Mouse (Mus musculus): ENCODE data around the gene Npcd. TPM values are rescaled to one million over a fixed set of nuclear protein-coding genes. Genes with fewer than 3 reads are reported as not detected.

The Npcd gene
- total and polyA plus RNA-seq, 3 experiments: not detected

DNA sequence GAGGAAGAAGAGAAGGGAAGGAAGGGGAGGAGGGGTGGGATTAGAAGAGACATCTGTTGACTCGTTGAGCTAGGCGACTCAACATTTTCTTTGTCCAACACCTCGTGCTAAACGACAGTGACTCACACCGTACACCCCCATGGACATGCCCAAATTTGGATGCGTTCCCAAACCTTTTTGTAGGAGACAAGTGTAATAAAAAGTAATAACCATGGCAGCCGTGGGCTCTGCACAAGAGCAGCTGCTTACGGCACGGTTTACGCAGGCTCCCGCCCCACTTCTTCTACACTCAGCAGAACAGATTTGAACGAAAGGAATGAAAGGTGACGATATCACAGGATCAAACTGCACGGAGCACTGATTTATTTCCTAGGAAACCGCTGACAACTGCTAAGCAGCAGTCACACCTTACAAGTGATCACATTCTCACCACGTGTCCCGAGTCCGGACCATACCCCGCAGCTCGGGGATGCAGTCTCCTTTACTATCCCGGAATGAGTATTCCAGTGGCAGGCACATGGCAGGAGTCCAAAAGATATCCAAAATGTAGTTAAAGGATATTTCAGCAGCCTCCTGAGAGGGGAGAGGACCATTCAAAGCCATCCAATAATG, 63.3 kb downstream of the Npcd start:
- TF ChIP-seq POLR2AphosphoS5 (IDR thresholded peaks at IDR 0.05; ENCODE audit: insufficient replicate concordance, low read depth, low read length): no peak
- no peak for TF ChIP-seq GATA1 (IDR thresholded peaks at IDR 0.05; ENCODE audit: borderline replicate concordance, low read length)
- TF ChIP-seq TAL1 (conservative IDR thresholded peaks at IDR 0.05; ENCODE audit: low read depth, low read length): no peak
- no peak for TF ChIP-seq GATA2 (IDR thresholded peaks at IDR 0.05; ENCODE audit: borderline replicate concordance, low read depth, low read length)
- no peak for TF ChIP-seq CTCF (IDR thresholded peaks at IDR 0.05; ENCODE audit: low read depth, low read length)
- Histone ChIP-seq H3K4me1 (ENCODE audit: insufficient read depth, low read depth, low read length) (peaks cover 32% of the 10 kb centered on the region), H3K9me3 (replicated peaks) (no peaks in the 10 kb centered on the region), H3K36me3 (replicated peaks) (peaks cover 32% of the 10 kb centered on the region), H3K4me3 (ENCODE audit: low read depth, low read length) (no peak overlapping the region), H3K27me3 (ENCODE audit: insufficient read depth, low read length) (0 out of 2 replicates have a peak, but pooled peaks cover under 1% of the 10 kb centered on the region)
- ATAC-seq (ENCODE audit: extremely low read depth, insufficient number of reproducible peaks, low FRiP score, poor library complexity, severe bottlenecking) (no peak), DNase-seq (ENCODE audit: low spot score) (no peak)

DNA sequence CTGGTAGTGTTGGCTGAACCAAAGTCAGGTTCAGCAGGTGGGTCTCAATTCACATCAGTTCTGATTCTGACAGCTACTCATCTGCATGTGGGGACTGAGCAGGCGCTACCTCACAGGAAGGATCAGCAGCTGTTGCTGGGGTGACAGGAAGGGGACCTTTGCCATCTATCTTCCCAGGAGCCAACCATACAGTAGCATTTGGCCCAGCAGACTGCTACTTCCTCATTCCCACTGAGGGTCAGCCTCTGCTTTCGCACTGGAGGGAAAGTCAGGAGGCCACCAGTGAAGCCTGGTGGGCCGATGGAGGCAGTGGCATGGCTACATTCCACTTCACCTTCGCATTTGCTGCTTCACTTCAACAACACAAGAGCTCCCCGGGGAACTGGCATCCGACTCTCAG, 65.7 kb downstream of the Npcd start:
- H3K4me3 ChIP-seq (ENCODE audit: low read depth, low read length): no peak overlapping the region
- TF ChIP-seq GATA2 (IDR thresholded peaks at IDR 0.05; ENCODE audit: borderline replicate concordance, low read depth, low read length) (no peak), GATA1 (IDR thresholded peaks at IDR 0.05; ENCODE audit: borderline replicate concordance, low read length) (no peak), TAL1 (conservative IDR thresholded peaks at IDR 0.05; ENCODE audit: low read depth, low read length) (no peak), POLR2AphosphoS5 (IDR thresholded peaks at IDR 0.05; ENCODE audit: insufficient replicate concordance, low read depth, low read length) (no peak), CTCF (IDR thresholded peaks at IDR 0.05; ENCODE audit: low read depth, low read length) (no peak)
- DNase-seq (ENCODE audit: low spot score) (no peak), ATAC-seq (ENCODE audit: extremely low read depth, insufficient number of reproducible peaks, low FRiP score, poor library complexity, severe bottlenecking) (no peak)
- no peaks in the 10 kb centered on the region for H3K9me3 ChIP-seq (replicated peaks)
- no peaks in the 10 kb centered on the region for H3K27me3 ChIP-seq (ENCODE audit: insufficient read depth, low read length)
- peaks cover 56% of the 10 kb centered on the region for H3K36me3 ChIP-seq (replicated peaks)
- H3K4me1 ChIP-seq (ENCODE audit: insufficient read depth, low read depth, low read length): peaks cover 12% of the 10 kb centered on the region

DNA sequence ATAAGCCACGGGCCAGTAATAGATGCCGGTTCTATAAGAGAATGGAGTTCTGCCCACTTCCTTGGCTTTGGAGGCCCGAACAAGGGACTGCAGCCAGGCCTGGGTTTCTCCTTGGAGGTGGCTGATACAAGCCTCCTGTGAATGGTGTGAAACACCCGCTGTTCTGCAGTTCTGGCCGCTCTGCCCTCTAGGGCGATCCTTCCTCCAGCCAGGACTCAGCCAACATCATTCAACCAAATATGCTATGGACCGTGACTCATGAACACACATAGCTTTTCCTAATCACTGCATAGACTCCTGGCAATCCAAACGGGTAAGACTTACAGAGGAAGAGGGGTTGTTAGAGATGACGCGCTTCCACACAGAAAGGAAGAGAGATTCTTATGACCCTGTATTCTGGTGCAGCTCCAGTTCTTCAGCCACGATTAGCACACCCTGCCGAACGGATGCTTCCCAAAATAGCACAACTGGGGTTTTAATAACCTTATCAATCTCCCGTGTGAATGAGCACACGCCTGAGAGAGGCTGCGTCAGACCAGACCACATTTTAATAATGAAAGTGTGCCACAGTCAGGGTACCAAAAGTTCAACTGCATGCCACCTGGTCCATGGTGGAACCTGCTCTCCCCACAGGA, 66.6 kb downstream of the Npcd start:
- ATAC-seq (ENCODE audit: extremely low read depth, insufficient number of reproducible peaks, low FRiP score, poor library complexity, severe bottlenecking) (no peak), DNase-seq (ENCODE audit: low spot score) (no peak)
- Histone ChIP-seq H3K4me1 (ENCODE audit: insufficient read depth, low read depth, low read length) (peaks cover 6% of the 10 kb centered on the region; the same call in 1 of the 2 replicates), H3K27me3 (ENCODE audit: insufficient read depth, low read length) (no peaks in the 10 kb centered on the region), H3K4me3 (ENCODE audit: low read depth, low read length) (no peak overlapping the region), H3K36me3 (replicated peaks) (peaks cover 61% of the 10 kb centered on the region), H3K9me3 (replicated peaks) (no peaks in the 10 kb centered on the region)
- TF ChIP-seq GATA2 (IDR thresholded peaks at IDR 0.05; ENCODE audit: borderline replicate concordance, low read depth, low read length): no peak
- TF ChIP-seq GATA1 (IDR thresholded peaks at IDR 0.05; ENCODE audit: borderline replicate concordance, low read length): no peak
- no peak for TF ChIP-seq CTCF (IDR thresholded peaks at IDR 0.05; ENCODE audit: low read depth, low read length)

DNA sequence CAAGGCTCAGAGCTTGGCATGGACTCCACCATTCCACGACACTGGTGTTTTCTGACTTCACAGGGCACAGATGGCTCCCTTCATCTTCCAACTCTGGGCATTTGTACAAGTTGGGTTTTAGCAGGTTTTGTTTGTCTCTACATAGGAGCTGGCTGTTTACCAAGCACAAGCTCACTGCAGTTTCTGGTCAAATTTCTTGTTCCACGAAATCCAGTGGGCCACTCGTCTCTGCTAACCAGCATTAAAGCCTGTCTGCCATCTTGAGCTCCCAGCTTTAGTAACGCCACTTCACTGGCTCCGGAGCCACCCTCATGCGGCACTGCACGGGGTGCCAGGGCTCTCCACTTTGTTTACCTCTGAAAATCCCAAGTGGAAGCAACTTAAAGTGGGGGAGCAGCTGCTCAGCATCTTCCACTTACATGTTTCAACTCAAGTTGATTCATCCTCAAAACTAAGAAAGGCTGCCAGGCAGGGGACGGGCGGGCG, 67.4 kb downstream of the Npcd start:
- Histone ChIP-seq H3K36me3 (replicated peaks) (peaks cover 67% of the 10 kb centered on the region), H3K9me3 (replicated peaks) (no peaks in the 10 kb centered on the region), H3K4me3 (ENCODE audit: low read depth, low read length) (no peak overlapping the region), H3K4me1 (ENCODE audit: insufficient read depth, low read depth, low read length) (peaks cover 6% of the 10 kb centered on the region; the same call in 1 of the 2 replicates), H3K27me3 (ENCODE audit: insufficient read depth, low read length) (no peaks in the 10 kb centered on the region)
- ATAC-seq (ENCODE audit: extremely low read depth, insufficient number of reproducible peaks, low FRiP score, poor library complexity, severe bottlenecking) (no peak), DNase-seq (ENCODE audit: low spot score) (no peak)
- no peak for TF ChIP-seq GATA2 (IDR thresholded peaks at IDR 0.05; ENCODE audit: borderline replicate concordance, low read depth, low read length)
- no peak for TF ChIP-seq CTCF (IDR thresholded peaks at IDR 0.05; ENCODE audit: low read depth, low read length)
- TF ChIP-seq GATA1 (IDR thresholded peaks at IDR 0.05; ENCODE audit: borderline replicate concordance, low read length): no peak
- TF ChIP-seq TAL1 (conservative IDR thresholded peaks at IDR 0.05; ENCODE audit: low read depth, low read length): no peak
- TF ChIP-seq POLR2AphosphoS5 (IDR thresholded peaks at IDR 0.05; ENCODE audit: insufficient replicate concordance, low read depth, low read length): no peak

GRCm38 (mm10) chr15:79766168-79766567, 67.9 kb downstream of the Npcd start:
- Histone ChIP-seq H3K36me3 (replicated peaks) (peaks cover 67% of the 10 kb centered on the region), H3K4me1 (ENCODE audit: insufficient read depth, low read depth, low read length) (peaks cover 6% of the 10 kb centered on the region; the same call in 1 of the 2 replicates), H3K4me3 (ENCODE audit: low read depth, low read length) (no peak overlapping the region), H3K9me3 (replicated peaks) (no peaks in the 10 kb centered on the region), H3K27me3 (ENCODE audit: insufficient read depth, low read length) (no peaks in the 10 kb centered on the region)
- DNase-seq (ENCODE audit: low spot score) (no peak), ATAC-seq (ENCODE audit: extremely low read depth, insufficient number of reproducible peaks, low FRiP score, poor library complexity, severe bottlenecking) (no peak)
- TF ChIP-seq CTCF (IDR thresholded peaks at IDR 0.05; ENCODE audit: low read depth, low read length) (no peak), GATA2 (IDR thresholded peaks at IDR 0.05; ENCODE audit: borderline replicate concordance, low read depth, low read length) (no peak), POLR2AphosphoS5 (IDR thresholded peaks at IDR 0.05; ENCODE audit: insufficient replicate concordance, low read depth, low read length) (no peak), TAL1 (conservative IDR thresholded peaks at IDR 0.05; ENCODE audit: low read depth, low read length) (no peak), GATA1 (IDR thresholded peaks at IDR 0.05; ENCODE audit: borderline replicate concordance, low read length) (no peak)

GRCm38 (mm10) chr15:79765361-79765760, 68.7 kb downstream of the Npcd start:
- no peak for DNase-seq (ENCODE audit: low spot score)
- TF ChIP-seq GATA2 (IDR thresholded peaks at IDR 0.05; ENCODE audit: borderline replicate concordance, low read depth, low read length) (no peak), CTCF (IDR thresholded peaks at IDR 0.05; ENCODE audit: low read depth, low read length) (no peak), POLR2AphosphoS5 (IDR thresholded peaks at IDR 0.05; ENCODE audit: insufficient replicate concordance, low read depth, low read length) (no peak), TAL1 (conservative IDR thresholded peaks at IDR 0.05; ENCODE audit: low read depth, low read length) (no peak), GATA1 (IDR thresholded peaks at IDR 0.05; ENCODE audit: borderline replicate concordance, low read length) (no peak)
- Histone ChIP-seq H3K27me3 (ENCODE audit: insufficient read depth, low read length) (no peaks in the 10 kb centered on the region), H3K9me3 (replicated peaks) (no peaks in the 10 kb centered on the region), H3K4me1 (ENCODE audit: insufficient read depth, low read depth, low read length) (peaks cover 6% of the 10 kb centered on the region; the same call in 1 of the 2 replicates), H3K36me3 (replicated peaks) (peaks cover 66% of the 10 kb centered on the region), H3K4me3 (ENCODE audit: low read depth, low read length) (no peak overlapping the region)
- no peak for ATAC-seq (ENCODE audit: extremely low read depth, insufficient number of reproducible peaks, low FRiP score, poor library complexity, severe bottlenecking)

All from G1E (cell line).